Mouse (Mus musculus) kidney, adult 2 months (tissue): ENCODE measurements around the gene Klhl21. TPM values are rescaled to one million over a fixed set of nuclear protein-coding genes. Genes with fewer than 3 reads are reported as not detected.
A peak's percentile ranks its signal among the peaks of the same experiment; 100 is the strongest.
"Not testable (repeated sequence)": the region's sequence is repeated elsewhere in the genome, so short reads cannot be mapped to it uniquely, and the experiment has no call there.

ENCODE experiments used
- DNase-seq: peaks from one replicate; pipeline ENCODE4 v3.0.0; 2021
- H3K27ac ChIP-seq: fragments of 200-500 bp; 2 replicates; pipeline ENCODE4 v1.5.1; 2012; ENCODE audit warnings: low read depth, low read length, control low read depth, inconsistent platforms; ENCODE audit not compliant: insufficient read depth
- H3K27me3 ChIP-seq: fragments of 200-500 bp; replicated peaks from 2 replicates; pipeline ENCODE4 v1.6.1; 2012; ENCODE audit warnings: mild to moderate bottlenecking, moderate library complexity, low read length, inconsistent platforms; ENCODE audit not compliant: control insufficient read depth, insufficient read depth
- H3K36me3 ChIP-seq: fragments of 200-500 bp; 2 replicates; pipeline ENCODE4 v1.6.1; 2012; ENCODE audit warnings: mild to moderate bottlenecking, moderate library complexity, low read length, inconsistent platforms; ENCODE audit not compliant: control insufficient read depth, insufficient read depth
- H3K4me1 ChIP-seq: fragments of 200-500 bp; 2 replicates; pipeline ENCODE4 v1.6.1; 2011; ENCODE audit warnings: low read length; ENCODE audit not compliant: control insufficient read depth, insufficient read depth
- H3K4me3 ChIP-seq: fragments of 200-500 bp; 2 replicates; pipeline ENCODE4 v1.5.1; 2011; ENCODE audit warnings: mild to moderate bottlenecking, low read depth, low read length, control low read depth; ENCODE audit not compliant: insufficient read depth
- CTCF ChIP-seq: fragments of 200-500 bp; conservative IDR thresholded peaks from 2 replicates; pipeline ENCODE4 v1.5.1; 2011; ENCODE audit warnings: low read depth, mild to moderate bottlenecking, control low read depth, low read length, moderate library complexity, mixed read lengths; ENCODE audit not compliant: insufficient read depth, insufficient read length
- POLR2A ChIP-seq: fragments of 200-500 bp; IDR thresholded peaks from one replicate; pipeline ENCODE4 v1.6.1; 2011; ENCODE audit warnings: low read depth, low read length, control low read depth
- WGBS: fragments of 180-500 bp; shearing (Covaris S2); methylation state at CpG from one replicate; pipeline ENCODE4 v1.1.7; 2018; 5-methylcytosine and 5-hydroxymethylcytosine counted together
- polyA plus RNA-seq: library from polyadenylated mRNA; depleted of rRNA; stranded (reverse); fragments of >200 nt; gene quantifications from 2 replicates; pipeline ENCODE4 v1.2.3, GENCODE M21; 2012

Klhl21 gene
- polyA plus RNA-seq, 1 experiment = 23.0 TPM

DNA sequence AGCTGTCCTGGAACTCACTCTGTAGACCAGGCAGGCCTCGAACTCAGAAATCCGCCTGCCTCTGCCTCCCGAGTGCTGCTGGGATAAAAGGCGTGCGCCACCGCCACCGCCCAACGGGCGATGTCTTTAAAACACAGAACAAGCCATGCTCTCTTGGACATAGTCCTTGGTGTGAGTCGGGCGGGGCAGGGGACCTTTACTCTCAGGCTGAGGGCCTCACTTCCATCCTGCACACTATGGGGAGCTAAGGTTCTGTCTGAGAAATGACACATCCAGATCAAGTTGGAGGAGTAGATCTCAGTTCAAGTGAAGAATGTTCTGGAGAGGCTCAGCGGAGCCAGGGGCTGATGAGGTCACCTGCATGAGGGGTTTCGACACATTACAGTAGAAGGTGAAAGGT, 24.3 kb downstream of the Klhl21 start:
- no peaks in the 10 kb centered on the region for H3K36me3 ChIP-seq
- H3K4me1 ChIP-seq = no peaks in the 10 kb centered on the region; the same call in 1 of the 2 replicates
- H3K27me3 ChIP-seq = no peaks in the 10 kb centered on the region
- H3K27ac ChIP-seq = no peak overlapping the region
- 90% methylated on average over 13 of the region's 13 CpGs for WGBS
- H3K4me3 ChIP-seq = no peak overlapping the region
- DNase-seq = no peak
- TF ChIP-seq POLR2A (no peak), CTCF (no peak)

DNA sequence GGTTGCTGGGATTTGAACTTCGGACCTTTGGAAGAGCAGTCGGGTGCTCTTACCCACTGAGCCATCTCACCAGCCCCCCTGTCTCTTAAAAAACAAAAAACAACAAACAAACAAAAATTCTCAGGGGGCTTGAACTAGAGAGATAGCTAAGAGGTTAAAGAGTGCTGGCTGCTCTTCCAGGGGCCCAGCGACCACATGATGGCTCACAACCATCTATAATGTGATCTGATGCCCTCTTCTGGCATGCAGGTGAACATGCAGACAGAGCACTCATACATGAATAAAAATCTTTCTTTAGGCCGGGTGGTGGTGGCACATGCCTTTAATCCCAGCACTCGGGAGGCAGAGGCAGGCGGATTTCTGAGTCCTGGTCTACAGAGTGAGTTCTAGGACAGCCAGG, 27.9 kb downstream of the Klhl21 start:
- H3K4me3 ChIP-seq, H3K27me3 ChIP-seq, H3K27ac ChIP-seq, DNase-seq, H3K4me1 ChIP-seq, H3K36me3 ChIP-seq: not testable (repeated sequence)
- TF ChIP-seq CTCF = peak; percentile 34
- 86% methylated on average over 6 of the region's 6 CpGs for WGBS

DNA sequence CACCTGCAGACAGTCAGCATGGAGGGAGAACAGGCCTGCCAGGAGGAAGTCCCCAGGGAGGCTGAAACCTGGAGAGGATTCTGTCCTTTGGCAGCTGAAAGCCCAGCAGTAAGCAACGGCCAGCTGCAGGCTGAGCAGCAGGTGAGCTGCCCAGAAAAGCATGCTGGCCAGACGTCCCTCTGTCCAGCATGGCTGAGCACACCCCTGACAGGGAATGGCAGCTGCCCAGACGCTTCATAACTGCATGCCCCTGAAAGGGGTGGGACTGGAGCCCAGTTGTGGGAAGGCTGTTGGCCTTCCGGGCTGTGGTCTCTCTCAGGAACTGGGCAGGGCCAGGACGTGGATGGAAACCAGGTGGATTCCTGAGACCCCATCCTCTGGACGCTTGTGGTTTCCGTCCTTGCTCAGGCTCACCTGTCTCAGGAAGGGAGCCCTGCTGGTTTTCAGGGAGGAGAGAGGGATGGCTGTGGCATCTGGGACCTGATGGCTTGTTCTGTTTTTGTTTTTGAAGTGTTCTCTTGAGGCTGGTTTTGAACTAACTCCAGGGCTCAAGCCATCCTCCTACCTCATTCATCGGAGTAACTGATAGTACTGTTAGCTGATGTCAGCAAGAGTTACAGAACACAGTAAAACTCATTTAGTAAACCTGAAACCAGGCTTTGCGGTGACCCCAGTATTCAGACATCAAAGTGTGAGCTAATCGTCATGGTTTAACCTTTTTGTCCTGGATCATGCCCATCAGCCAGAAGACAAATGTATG, 29.8 kb downstream of the Klhl21 start, which contains the start of gene Tas1r1:
TSS of gene Tas1r1 (minus strand) at position 344 of the 760 bp plus-strand sequence.
- no peak for TF ChIP-seq CTCF
- TF ChIP-seq POLR2A = no peak
- WGBS = 42% methylated on average over 10 of the region's 10 CpGs
- no peaks in the 10 kb centered on the region for H3K27me3 ChIP-seq
- peak; percentile 25 for DNase-seq
- H3K4me3 ChIP-seq = peak within 1 kb of the TSS; percentile 71
- no peak within 1 kb of the TSS for H3K27ac ChIP-seq
- H3K36me3 ChIP-seq = no peaks in the 10 kb centered on the region
- H3K4me1 ChIP-seq = peaks cover 7% of the 10 kb centered on the region

DNA sequence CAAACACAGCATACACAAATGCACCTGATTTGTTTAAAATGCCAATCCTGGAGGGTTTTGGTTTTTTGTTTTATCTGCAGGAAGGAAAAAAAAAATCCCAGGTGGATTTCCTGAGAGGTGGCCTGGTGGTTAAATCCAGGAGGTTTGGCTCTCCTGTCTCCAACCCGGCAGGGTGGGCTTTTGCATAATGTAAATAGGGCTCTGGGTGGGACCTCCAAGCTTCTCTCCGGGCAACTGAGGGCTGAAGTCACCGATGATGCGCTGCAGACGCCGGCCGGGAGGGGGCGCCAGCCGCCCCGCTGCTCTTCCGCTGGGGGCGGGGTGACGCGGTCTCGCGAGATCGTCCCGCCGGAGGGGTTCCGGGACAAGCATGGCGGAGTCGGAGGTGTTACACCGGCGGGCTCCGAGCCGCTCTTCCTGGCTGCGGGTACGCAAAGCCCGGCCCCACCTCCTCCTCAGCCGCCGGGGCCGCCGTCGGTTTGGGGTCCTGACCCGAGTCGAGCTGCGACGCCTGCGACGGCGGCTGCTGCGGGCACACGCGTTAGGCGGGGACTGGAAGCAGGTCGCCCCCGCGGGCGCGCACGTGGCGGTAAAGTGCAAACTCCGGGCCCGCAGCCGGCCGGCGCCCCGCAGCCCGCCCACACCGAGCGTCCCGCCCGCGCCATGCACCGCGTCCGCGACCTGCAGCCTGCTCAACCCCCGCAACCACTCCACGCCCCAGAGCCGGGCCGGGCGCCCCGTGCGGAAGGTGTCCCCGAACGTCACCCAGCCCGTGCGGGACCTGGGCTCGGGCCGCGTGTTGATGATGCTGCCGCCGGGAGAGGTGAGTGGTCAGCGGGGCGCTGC, 30.6 kb downstream of the Klhl21 start, which contains the start of gene Nol9:
TSS of gene Nol9 (plus strand) at position 337 of the 846 bp plus-strand sequence.
- DNase-seq = peak; percentile 95
- peak within 1 kb of the TSS; percentile 71 for H3K4me3 ChIP-seq
- no peaks in the 10 kb centered on the region for H3K27me3 ChIP-seq
- WGBS = under 1% methylated on average over 86 of the region's 86 CpGs
- no peaks in the 10 kb centered on the region for H3K36me3 ChIP-seq
- peaks cover 7% of the 10 kb centered on the region for H3K4me1 ChIP-seq
- H3K27ac ChIP-seq = no peak within 1 kb of the TSS
- TF ChIP-seq POLR2A (no peak), CTCF (peak; percentile 79)

DNA sequence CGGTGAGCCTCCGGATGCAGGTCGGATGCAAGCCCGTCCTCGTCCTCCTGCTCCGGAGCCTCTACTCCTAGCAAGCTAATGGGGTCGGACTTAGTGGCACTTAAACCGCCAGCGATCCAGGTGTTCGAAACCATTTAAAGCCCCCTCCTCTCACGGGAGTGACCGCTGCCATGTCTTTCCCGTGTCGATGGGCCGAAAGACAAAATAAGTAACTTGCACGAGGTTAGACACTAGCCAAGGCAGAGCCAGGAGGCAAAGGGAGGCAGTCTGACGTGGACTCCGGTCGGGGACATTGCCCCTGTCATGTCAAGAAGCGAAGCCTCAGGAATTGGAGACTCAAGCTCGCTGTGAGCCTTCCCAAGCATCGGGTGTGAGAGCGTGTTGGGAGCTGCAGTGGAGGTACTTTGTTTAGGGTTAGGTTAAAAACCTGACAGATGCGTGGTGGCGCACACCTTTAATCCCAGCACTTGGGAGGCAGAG, 31.3 kb downstream of the Klhl21 start:
- WGBS = 4% methylated on average over 25 of the region's 25 CpGs
- peak overlapping the region; percentile 71 for H3K4me3 ChIP-seq
- TF ChIP-seq CTCF = no peak
- TF ChIP-seq POLR2A = no peak
- H3K36me3 ChIP-seq = no peaks in the 10 kb centered on the region
- H3K27ac ChIP-seq = no peak overlapping the region
- no peaks in the 10 kb centered on the region for H3K27me3 ChIP-seq
- H3K4me1 ChIP-seq = peaks cover 7% of the 10 kb centered on the region
- peak; percentile 54 for DNase-seq

DNA sequence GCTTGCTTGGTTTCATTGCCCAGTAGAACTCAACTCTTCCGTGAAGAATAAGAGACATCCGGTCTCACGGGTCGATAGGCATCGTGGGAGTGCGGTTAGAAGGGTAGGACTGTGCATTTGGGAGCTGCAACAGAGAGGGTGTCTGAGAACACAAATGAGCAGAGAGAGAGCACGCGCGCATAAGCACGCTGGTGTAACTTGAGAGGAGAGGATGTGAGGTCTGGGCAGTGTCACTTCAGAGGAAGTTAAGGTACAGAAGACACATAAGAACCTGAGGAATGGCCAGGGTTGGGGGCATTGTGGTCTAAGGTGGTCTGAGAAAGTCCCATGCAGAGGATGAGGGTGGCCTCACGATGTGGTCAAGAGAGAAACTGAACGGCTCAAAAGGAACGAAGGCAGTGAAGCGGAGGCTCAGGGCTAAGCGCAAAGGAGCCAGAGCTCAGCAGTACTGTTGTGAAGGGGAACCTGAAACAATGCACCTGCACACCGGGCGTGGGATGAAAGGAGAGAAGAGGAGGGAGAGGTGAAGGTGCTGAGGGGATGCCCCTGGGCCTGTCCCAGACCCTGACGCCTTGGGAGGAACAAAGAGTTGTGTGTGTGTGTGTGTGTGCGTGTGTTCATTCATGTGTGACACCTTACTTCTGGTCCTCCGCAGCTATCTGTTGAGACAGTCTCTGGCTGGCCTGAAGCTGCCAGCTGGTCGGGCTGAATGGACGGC, 33.5 kb downstream of the Klhl21 start:
- no peak overlapping the region for H3K4me3 ChIP-seq
- TF ChIP-seq POLR2A (no peak), CTCF (no peak)
- H3K27ac ChIP-seq = no peak overlapping the region
- WGBS = 67% methylated on average over 22 of the region's 22 CpGs
- DNase-seq = no peak
- H3K27me3 ChIP-seq = no peaks in the 10 kb centered on the region
- H3K36me3 ChIP-seq = peaks cover 2% of the 10 kb centered on the region; the same call in 1 of the 2 replicates
- peaks cover 10% of the 10 kb centered on the region for H3K4me1 ChIP-seq
